Mouse (Mus musculus) neutrophil, adult 59 days (primary cell): ENCODE measurements around the gene Cacnb1. TPM values are rescaled to one million over a fixed set of nuclear protein-coding genes. Genes with fewer than 3 reads are reported as not detected.

Experiments
- total RNA-seq, 2 experiments: library from RNA; stranded (reverse); gene quantifications; 1 replicate in 1 of 2; 2 replicates in 1 of 2; pipeline ENCODE4 v1.2.4; 2023

Gene Cacnb1
- 1 to 10 TPM; 1.3 to 2.2 TPM for total RNA-seq

GRCm38 (mm10) chr11:98022555-98023371 lies at the start of gene Cacnb1:
Cacnb1 (minus strand) TSS chr11:98023034.

DNA sequence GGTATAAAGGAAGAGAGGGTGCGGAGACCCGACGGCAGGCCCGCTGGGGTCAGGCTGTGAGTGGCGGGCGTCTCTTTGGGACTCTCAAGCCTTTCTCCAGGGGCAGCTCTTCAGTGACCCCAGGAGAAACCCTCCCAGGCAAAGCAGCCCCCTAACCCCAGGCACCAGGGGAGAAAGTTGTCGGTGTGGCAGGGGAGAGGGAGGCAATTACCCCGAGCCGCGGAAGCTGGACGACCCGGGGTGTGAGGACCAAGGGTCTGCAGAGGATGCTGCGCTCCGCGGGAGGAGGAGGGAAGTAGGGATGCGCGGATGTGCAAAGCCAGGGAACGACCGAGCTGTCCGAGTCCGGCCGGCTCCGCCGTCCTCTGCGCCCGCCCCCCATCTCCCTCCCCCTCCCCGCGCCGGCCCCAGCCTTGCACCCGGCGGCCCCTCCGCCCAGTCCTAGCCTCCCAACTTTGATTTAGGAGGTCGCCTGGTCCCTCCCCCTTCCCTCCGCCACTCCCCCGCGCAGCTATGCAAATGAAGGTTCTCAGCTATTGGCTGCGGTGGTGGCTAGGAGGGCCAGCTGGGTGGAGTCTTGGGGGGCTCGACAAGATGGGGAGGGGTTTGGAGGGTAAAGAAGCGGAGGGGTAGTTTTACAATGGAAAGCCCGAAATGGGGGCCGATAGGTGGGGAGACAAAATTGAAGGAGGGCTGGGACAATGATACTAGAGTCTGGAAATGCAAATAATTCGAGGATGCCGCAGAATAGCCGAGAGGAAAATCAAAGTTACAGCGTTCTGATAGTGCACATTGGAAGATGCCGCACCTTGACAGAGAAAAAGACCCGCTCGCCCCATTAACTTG lies 30.4 kb upstream of the Cacnb1 start, which contains the start of gene Stac2:
Gene Stac2, minus strand, starts transcription at position 474 of the 846 bp plus-strand sequence.

GRCm38 (mm10) chr11:98026570-98027296 lies 3.9 kb upstream of the Cacnb1 start, which contains the start of gene Rpl19:
Rpl19 (plus strand) TSS chr11:98026710.

DNA sequence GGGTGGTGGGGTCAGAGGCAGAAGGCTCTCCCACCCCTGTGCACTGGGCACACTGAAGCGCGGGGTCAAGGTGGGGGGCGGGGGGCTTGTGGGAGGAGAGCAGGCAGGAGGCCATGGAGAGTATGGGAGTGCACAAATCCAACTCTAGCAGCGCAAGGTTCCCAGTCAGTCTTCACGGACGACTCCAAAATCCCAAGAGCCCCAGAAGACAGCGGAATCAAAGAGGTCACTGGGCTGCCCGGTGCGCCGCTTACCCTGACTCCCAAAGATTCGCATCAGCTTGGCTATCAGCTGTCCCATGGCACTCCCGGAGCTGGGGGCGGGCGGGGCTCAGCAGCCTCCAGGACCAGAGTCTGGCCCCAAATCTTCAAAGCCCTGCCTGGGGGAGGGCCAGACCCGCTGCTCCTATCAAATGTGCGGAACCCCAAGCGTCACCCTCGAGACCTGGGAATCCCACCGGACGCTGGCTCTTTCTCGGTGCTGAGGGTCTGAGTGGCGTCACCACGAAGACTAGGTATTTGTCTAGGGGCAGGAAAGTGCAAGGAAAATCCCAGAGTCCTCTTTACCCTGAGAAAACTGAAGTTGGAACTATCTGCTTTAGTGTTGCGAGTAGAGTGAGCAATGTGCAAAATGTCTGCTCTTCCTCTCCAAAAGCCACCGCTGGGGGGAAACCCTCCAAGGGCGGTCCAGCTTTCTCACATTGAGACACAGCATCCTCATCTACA lies 27.1 kb downstream of the Cacnb1 start, which contains the start of gene Arl5c:
Gene Arl5c, minus strand, starts transcription at position 618 of the 725 bp plus-strand sequence.

GRCm38 (mm10) chr11:97985727-97986677 lies 36.8 kb downstream of the Cacnb1 start, which contains the start of gene Plxdc1:
Plxdc1 (minus strand) TSS chr11:97986444.

Other genes starting within 250 kb of the Cacnb1 start
- under 1 TPM in 1 of 2 experiments, not detected in 1; 0.66 TPM for gene 1700001P01Rik, start 247.1 kb downstream of the Cacnb1 start, total RNA-seq
- gene Rpl23, start 240.6 kb downstream of the Cacnb1 start, total RNA-seq, result 100 to 1,000 TPM; 575 to 596 TPM
- 100 to 1,000 TPM; 354 to 359 TPM for gene Lasp1, start 224.0 kb downstream of the Cacnb1 start, total RNA-seq
- under 1 TPM; 0.68 to 0.89 TPM for gene B230217C12Rik, start 182.3 kb downstream of the Cacnb1 start, total RNA-seq
- not detected for gene Fbxo47, start 138.9 kb downstream of the Cacnb1 start, total RNA-seq
- gene Plxdc1, start 36.6 kb downstream of the Cacnb1 start, total RNA-seq, result 10 to 100 TPM in 1 of 2 experiments, 1 to 10 TPM in 1; 6.9 to 14.2 TPM
- gene Arl5c, start 26.9 kb downstream of the Cacnb1 start, total RNA-seq, result 10 to 100 TPM; 21.6 to 33.2 TPM
- 100 to 1,000 TPM; 640 to 693 TPM for gene Rpl19, start 3.7 kb upstream of the Cacnb1 start, total RNA-seq
- gene Stac2, start 30.4 kb upstream of the Cacnb1 start, total RNA-seq, result under 1 TPM; 0.29 to 0.62 TPM
- 10 to 100 TPM; 27.0 to 29.8 TPM for gene Fbxl20, start 127.4 kb upstream of the Cacnb1 start, total RNA-seq
- 10 to 100 TPM; 33.9 to 36.0 TPM for gene Med1, start 170.3 kb upstream of the Cacnb1 start, total RNA-seq
- 10 to 100 TPM; 75.2 to 76.4 TPM for gene Cdk12, start 180.0 kb upstream of the Cacnb1 start, total RNA-seq